Mouse (Mus musculus): Measurements from ENCODE around the gene Pygb. TPM values are rescaled to one million over a fixed set of nuclear protein-coding genes. Genes with fewer than 3 reads are reported as not detected.

Pygb gene
- polyA plus RNA-seq, 1 experiment = 23.8 TPM

DNA sequence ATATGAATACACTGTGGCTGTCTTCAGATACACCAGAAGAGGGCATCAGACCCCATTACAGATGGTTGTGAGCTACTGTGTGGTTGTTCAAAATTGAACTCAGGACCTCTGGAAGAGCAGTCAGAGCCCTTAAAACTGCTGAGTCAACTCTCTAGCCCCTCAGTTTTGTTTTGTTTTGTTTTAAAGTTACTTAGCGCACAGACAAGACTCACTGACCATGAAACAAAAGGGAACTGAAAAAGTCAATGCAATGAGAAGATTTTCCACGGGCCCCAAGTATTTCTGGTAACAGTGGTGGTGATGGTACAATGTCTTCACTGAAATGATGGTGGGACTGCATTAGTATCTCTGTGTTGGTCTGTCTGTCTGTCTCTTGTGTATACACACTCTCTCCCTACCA, 74.6 kb downstream of the Pygb start:
- H3K36me3 ChIP-seq (ENCODE audit: control insufficient read depth, insufficient read depth) = no peaks in the 10 kb centered on the region
- no peak overlapping the region for H3K4me2 ChIP-seq (ENCODE audit: low read depth)
- H3ac ChIP-seq (ENCODE audit: control insufficient read depth, insufficient read length) = no peak overlapping the region
- H3K4me3 ChIP-seq = no peak overlapping the region
- TF ChIP-seq MAX (IDR thresholded peaks at IDR 0.05; ENCODE audit: low read depth) = no peak
- no peaks in the 10 kb centered on the region for H3K27me3 ChIP-seq (ENCODE audit: control insufficient read depth, insufficient read depth, insufficient read length)
- no peaks in the 10 kb centered on the region for H3K79me2 ChIP-seq (ENCODE audit: control insufficient read depth, insufficient read depth)

GRCm38 (mm10) chr2:150867021-150867420, 80.5 kb downstream of the Pygb start:
- TF ChIP-seq TCF12 (IDR thresholded peaks at IDR 0.05; ENCODE audit: insufficient read depth, poor library complexity, severe bottlenecking) = no peak
- TF ChIP-seq TCF3 (IDR thresholded peaks at IDR 0.05; ENCODE audit: insufficient read length, low read depth) = no peak
- TF ChIP-seq REST (IDR thresholded peaks at IDR 0.05; ENCODE audit: insufficient read depth, insufficient read length) = no peak
- TF ChIP-seq E2F4 (IDR thresholded peaks at IDR 0.05; ENCODE audit: insufficient read depth) = no peak
- no peak for TF ChIP-seq MYOG (IDR thresholded peaks at IDR 0.05; ENCODE audit: control insufficient read depth in 1 of 3, insufficient read depth in 1 of 3, insufficient read length in 2 of 3, low read depth in 2 of 3)
- H3K36me3 ChIP-seq (ENCODE audit: control insufficient read depth, insufficient read depth) = no peaks in the 10 kb centered on the region
- H3K27me3 ChIP-seq (ENCODE audit: control insufficient read depth, insufficient read depth, insufficient read length) = no peaks in the 10 kb centered on the region
- H3K4me3 ChIP-seq = no peak overlapping the region
- H3ac ChIP-seq (ENCODE audit: control insufficient read depth, insufficient read length) = no peak overlapping the region
- no peaks in the 10 kb centered on the region for H3K79me2 ChIP-seq (ENCODE audit: control insufficient read depth, insufficient read depth)
- H3K4me2 ChIP-seq (ENCODE audit: low read depth) = no peak overlapping the region

- no peak overlapping the region for H3K4me2 ChIP-seq (ENCODE audit: low read depth)
- H3K36me3 ChIP-seq (ENCODE audit: control insufficient read depth, insufficient read depth) = no peaks in the 10 kb centered on the region
- TF ChIP-seq POLR2AphosphoS2 (IDR thresholded peaks at IDR 0.05; ENCODE audit: insufficient read length, low read depth) = no peak
- TF ChIP-seq SRF (IDR thresholded peaks at IDR 0.05; ENCODE audit: control insufficient read depth, insufficient read length, low read depth) = no peak
- TF ChIP-seq MYOG (IDR thresholded peaks at IDR 0.05; ENCODE audit: control insufficient read depth in 1 of 3, insufficient read depth in 1 of 3, insufficient read length in 2 of 3, low read depth in 2 of 3) = no peak
- no peak for TF ChIP-seq E2F4 (IDR thresholded peaks at IDR 0.05; ENCODE audit: insufficient read depth)
- TF ChIP-seq CEBPB (IDR thresholded peaks at IDR 0.05; ENCODE audit: insufficient read depth, poor library complexity, severe bottlenecking) = no peak
- TF ChIP-seq TCF12 (IDR thresholded peaks at IDR 0.05; ENCODE audit: insufficient read depth, poor library complexity, severe bottlenecking) = no peak
- TF ChIP-seq TCF3 (IDR thresholded peaks at IDR 0.05; ENCODE audit: insufficient read length, low read depth) = no peak
- no peak for TF ChIP-seq POLR2A (IDR thresholded peaks at IDR 0.05; ENCODE audit: insufficient read length, low read depth)
- TF ChIP-seq USF1 (IDR thresholded peaks at IDR 0.05; ENCODE audit: low read depth) = no peak
- TF ChIP-seq REST (IDR thresholded peaks at IDR 0.05; ENCODE audit: insufficient read depth, insufficient read length) = no peak
- no peak for TF ChIP-seq MAX (IDR thresholded peaks at IDR 0.05; ENCODE audit: low read depth)
- no peak for TF ChIP-seq MYOD1 (IDR thresholded peaks at IDR 0.05; ENCODE audit: control insufficient read depth in 1 of 3, insufficient read length in 2 of 3, low read depth in 2 of 3)
- no peak overlapping the region for H3K4me3 ChIP-seq
- no peaks in the 10 kb centered on the region for H3K27me3 ChIP-seq (ENCODE audit: control insufficient read depth, insufficient read depth, insufficient read length)
- H3ac ChIP-seq (ENCODE audit: control insufficient read depth, insufficient read length) = no peak overlapping the region
- no peaks in the 10 kb centered on the region for H3K79me2 ChIP-seq (ENCODE audit: control insufficient read depth, insufficient read depth)
Observed at GRCm38 (mm10) chr2:150869446-150869845, 82.9 kb downstream of the Pygb start.

DNA sequence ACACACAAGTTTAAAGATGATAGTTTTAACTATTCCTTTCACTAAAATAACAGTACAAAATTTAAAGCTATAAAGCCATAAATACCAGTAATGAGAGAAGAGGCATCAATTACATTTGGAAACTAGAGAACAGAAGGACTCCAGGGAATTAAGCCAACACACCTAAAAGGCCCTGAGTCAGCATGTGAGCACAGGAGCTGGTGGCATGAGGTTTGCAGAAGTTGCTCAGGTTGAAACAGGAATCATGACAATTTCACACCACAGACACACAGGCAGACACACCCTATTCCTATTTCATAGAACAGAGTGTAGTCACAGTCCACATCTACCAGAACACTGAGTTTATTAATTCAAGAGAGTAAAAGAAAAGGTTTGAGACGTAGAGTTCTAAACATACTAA, 88.0 kb downstream of the Pygb start:
- Histone ChIP-seq H3K27me3 (ENCODE audit: control insufficient read depth, insufficient read depth, insufficient read length) (no peaks in the 10 kb centered on the region), H3ac (ENCODE audit: control insufficient read depth, insufficient read length) (no peak overlapping the region), H3K4me3 (no peak overlapping the region), H3K36me3 (ENCODE audit: control insufficient read depth, insufficient read depth) (no peaks in the 10 kb centered on the region), H3K4me2 (ENCODE audit: low read depth) (no peak overlapping the region), H3K79me2 (ENCODE audit: control insufficient read depth, insufficient read depth) (no peaks in the 10 kb centered on the region)
- TF ChIP-seq REST (IDR thresholded peaks at IDR 0.05; ENCODE audit: insufficient read depth, insufficient read length) = no peak
- no peak for TF ChIP-seq POLR2AphosphoS2 (IDR thresholded peaks at IDR 0.05; ENCODE audit: insufficient read length, low read depth)
- no peak for TF ChIP-seq TCF12 (IDR thresholded peaks at IDR 0.05; ENCODE audit: insufficient read depth, poor library complexity, severe bottlenecking)
- TF ChIP-seq MAX (IDR thresholded peaks at IDR 0.05; ENCODE audit: low read depth) = no peak
- TF ChIP-seq E2F4 (IDR thresholded peaks at IDR 0.05; ENCODE audit: insufficient read depth) = no peak
- no peak for TF ChIP-seq USF1 (IDR thresholded peaks at IDR 0.05; ENCODE audit: low read depth)
- TF ChIP-seq TCF3 (IDR thresholded peaks at IDR 0.05; ENCODE audit: insufficient read length, low read depth) = no peak
- no peak for TF ChIP-seq POLR2A (IDR thresholded peaks at IDR 0.05; ENCODE audit: insufficient read length, low read depth)
- no peak for TF ChIP-seq MYOG (IDR thresholded peaks at IDR 0.05; ENCODE audit: control insufficient read depth in 1 of 3, insufficient read depth in 1 of 3, insufficient read length in 2 of 3, low read depth in 2 of 3)
- no peak for TF ChIP-seq MYOD1 (IDR thresholded peaks at IDR 0.05; ENCODE audit: control insufficient read depth in 1 of 3, insufficient read length in 2 of 3, low read depth in 2 of 3)
- TF ChIP-seq SRF (IDR thresholded peaks at IDR 0.05; ENCODE audit: control insufficient read depth, insufficient read length, low read depth) = no peak
- TF ChIP-seq CEBPB (IDR thresholded peaks at IDR 0.05; ENCODE audit: insufficient read depth, poor library complexity, severe bottlenecking) = no peak

GRCm38 (mm10) chr2:150875226-150875625, 88.7 kb downstream of the Pygb start:
- no peaks in the 10 kb centered on the region for H3K36me3 ChIP-seq (ENCODE audit: control insufficient read depth, insufficient read depth)
- no peak overlapping the region for H3K4me3 ChIP-seq
- H3K4me2 ChIP-seq (ENCODE audit: low read depth) = no peak overlapping the region
- H3K27me3 ChIP-seq (ENCODE audit: control insufficient read depth, insufficient read depth, insufficient read length) = no peaks in the 10 kb centered on the region
- no peak for TF ChIP-seq USF1 (IDR thresholded peaks at IDR 0.05; ENCODE audit: low read depth)
- TF ChIP-seq CEBPB (IDR thresholded peaks at IDR 0.05; ENCODE audit: insufficient read depth, poor library complexity, severe bottlenecking) = no peak
- no peak for TF ChIP-seq TCF3 (IDR thresholded peaks at IDR 0.05; ENCODE audit: insufficient read length, low read depth)
- TF ChIP-seq MYOD1 (IDR thresholded peaks at IDR 0.05; ENCODE audit: control insufficient read depth in 1 of 3, insufficient read length in 2 of 3, low read depth in 2 of 3) = no peak
- TF ChIP-seq POLR2A (IDR thresholded peaks at IDR 0.05; ENCODE audit: insufficient read length, low read depth) = no peak
- TF ChIP-seq E2F4 (IDR thresholded peaks at IDR 0.05; ENCODE audit: insufficient read depth) = no peak
- no peak for TF ChIP-seq SRF (IDR thresholded peaks at IDR 0.05; ENCODE audit: control insufficient read depth, insufficient read length, low read depth)
- TF ChIP-seq POLR2AphosphoS2 (IDR thresholded peaks at IDR 0.05; ENCODE audit: insufficient read length, low read depth) = no peak
- no peak for TF ChIP-seq TCF12 (IDR thresholded peaks at IDR 0.05; ENCODE audit: insufficient read depth, poor library complexity, severe bottlenecking)
- no peak for TF ChIP-seq MYOG (IDR thresholded peaks at IDR 0.05; ENCODE audit: control insufficient read depth in 1 of 3, insufficient read depth in 1 of 3, insufficient read length in 2 of 3, low read depth in 2 of 3)
- no peak for TF ChIP-seq MAX (IDR thresholded peaks at IDR 0.05; ENCODE audit: low read depth)
- TF ChIP-seq REST (IDR thresholded peaks at IDR 0.05; ENCODE audit: insufficient read depth, insufficient read length) = no peak
- no peaks in the 10 kb centered on the region for H3K79me2 ChIP-seq (ENCODE audit: control insufficient read depth, insufficient read depth)
- H3ac ChIP-seq (ENCODE audit: control insufficient read depth, insufficient read length) = no peak overlapping the region

Measured in myocyte (in vitro differentiated cells).